Mouse (Mus musculus): ENCODE data around the gene Mccc1. TPM values are rescaled to one million over a fixed set of nuclear protein-coding genes. Genes with fewer than 3 reads are reported as not detected.

Mccc1 gene
- 10 to 100 TPM; 35.0 to 44.1 TPM for total RNA-seq (2021)

DNA sequence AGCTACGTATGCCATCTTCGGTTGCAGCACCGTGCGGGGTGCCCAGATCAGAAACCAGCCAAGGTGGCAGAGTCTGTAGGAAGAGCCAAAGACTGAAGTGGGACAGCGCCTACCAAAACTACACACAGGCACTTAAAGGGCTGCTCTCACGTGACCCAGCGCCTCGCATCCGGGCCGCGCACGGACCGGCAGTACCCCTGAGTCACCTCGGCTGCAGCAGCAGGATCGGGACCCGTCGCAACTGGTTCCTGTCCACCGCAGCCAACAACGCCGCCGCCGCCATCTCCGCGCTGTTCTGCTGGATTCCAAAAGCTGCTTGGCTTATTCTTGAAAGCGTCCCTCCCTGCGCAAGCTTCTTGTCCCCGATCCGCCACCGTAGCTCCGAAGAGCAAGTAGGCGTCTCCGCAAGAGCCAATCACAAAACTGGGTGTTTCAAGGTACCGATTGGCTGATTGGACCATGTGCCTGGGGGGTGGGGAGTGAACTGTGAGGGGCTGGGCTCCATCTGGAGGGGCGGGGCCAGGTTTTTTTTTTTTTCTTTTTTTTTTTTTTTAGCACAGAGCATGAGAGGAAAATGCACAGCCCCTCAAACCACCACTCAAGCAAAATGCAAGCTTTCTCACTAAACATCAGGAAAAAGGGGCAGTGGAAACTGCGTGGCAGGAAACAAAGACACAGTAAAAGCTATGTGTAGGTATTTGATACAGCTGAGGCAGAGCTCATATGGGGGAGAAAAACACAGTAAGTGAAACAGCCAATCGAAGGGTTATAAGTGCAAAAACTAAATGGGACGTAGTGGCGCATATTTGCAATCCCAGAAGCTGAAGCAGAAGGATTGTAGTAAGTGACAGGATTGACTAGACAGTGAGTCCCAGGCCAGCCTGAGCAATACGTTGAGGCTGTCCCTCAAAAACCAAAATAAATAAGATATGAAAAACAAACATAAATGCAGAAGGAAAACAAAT, at the start of gene Mccc1:
Gene Mccc1 (minus strand): TSS at position 404 of the 965 bp plus-strand sequence.
- peak; percentile 95 for DNase-seq

DNA sequence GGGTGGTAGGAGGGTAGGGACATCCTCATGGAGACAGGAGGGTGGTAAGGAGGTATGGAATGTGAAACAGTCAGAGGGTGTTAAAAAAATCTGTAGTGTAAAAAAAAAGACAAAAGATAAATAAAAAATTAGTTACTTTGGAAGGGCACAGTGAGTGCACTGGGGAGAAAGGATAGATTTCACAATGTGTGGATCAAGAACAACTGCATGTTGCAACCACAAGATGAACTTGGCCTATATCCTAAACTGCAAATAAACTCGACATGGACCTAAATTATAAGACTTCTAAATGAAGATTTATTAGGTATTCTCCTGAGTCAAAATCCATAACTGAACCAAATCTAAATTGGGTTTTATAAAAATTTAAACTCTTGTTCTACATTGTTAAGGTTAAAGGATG, 48.6 kb upstream of the Mccc1 start:
- no peak for DNase-seq

DNA sequence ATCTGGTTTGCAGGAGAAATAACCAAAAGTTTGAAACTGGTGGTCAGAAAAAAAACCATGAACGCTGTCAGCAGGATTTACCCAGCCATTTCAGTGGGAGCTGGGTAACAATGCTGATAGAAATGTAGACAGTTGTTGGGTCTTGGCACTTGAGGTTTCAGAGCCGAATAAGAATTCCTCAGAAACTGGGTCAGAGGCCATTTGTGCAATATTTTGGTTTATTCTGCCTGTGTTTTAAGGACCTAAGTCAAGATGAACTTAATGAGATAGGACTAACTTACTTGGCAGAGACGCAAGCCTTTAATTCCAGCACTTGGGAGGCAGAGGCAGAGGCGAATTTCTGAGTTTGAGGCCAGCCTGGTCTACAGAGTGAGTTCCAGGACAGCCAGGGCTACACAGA, 44.6 kb upstream of the Mccc1 start:
- no peak for DNase-seq

DNA sequence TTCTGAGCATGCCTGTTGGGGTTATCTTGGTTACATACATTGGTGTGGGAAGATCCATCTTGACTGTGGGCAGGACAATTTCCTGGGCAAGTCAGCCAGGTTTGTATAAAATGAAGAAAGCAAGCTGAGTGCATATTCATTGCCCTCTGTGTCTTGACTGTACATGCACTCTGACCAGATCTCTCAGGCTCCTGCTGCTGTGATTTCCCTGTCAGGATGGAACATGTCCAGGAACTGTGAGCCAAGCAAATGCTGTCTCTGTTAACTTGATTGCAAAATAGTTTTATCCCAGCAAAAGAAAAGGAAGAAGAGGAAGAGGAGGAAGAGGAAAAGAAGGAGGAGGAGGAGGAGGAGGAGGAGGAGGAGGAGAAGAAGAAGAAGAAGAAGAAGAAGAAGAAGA, 44.0 kb upstream of the Mccc1 start:
- no peak for DNase-seq

DNA sequence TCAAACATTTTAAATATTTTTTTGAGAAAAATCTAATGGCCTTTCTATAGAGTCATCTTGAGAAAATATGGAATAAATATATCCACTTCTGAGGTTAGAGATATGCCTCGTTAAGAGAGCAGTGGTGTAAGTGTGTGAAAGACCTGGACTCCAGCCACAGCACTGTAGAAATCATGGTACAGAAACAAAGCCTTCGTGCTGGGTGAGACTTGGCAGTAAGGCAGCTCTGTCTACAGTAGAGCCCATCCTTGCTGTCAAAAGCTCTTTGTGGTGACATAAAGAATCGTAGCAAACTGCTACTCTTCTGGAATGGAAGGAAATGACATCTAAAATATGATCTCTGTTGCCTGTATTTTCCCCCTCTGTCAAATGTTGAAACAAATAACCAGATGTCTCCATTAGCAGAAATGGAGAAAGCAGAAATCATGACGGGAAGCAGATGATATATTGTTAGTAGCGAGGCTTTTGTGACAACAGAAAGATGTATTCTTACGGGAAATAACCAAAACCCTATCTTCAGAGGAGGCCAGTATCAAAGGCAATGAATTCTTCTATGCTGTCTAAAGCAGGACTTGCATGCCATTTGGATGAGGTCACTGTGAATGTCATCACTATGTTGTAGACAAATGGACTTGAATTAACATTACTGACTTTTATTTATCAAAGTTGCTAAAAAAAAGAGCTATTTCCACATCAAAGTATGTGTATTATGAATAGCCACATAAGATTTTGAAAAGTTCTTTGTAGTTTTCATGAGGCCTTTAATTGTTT, 31.4 kb upstream of the Mccc1 start:
- DNase-seq: no peak

DNA sequence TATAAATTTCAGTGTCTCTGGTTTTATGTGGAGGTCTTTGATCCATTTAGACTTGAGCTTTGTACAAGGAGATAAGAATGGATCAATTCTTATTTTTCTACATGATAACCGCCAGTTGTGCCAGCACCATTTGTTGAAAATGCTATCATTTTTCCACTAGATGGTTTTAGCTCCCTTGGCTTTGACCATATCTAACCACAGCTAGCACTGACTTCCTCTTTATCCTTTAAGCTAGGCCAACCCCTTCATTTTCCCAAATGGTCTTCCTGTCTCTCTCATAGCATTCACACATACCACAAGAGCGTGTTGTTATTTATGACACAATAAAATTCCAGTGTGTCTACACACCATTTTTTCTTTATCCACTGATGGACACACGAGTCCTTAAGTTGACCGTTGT, 29.5 kb upstream of the Mccc1 start:
- no peak for DNase-seq

DNA sequence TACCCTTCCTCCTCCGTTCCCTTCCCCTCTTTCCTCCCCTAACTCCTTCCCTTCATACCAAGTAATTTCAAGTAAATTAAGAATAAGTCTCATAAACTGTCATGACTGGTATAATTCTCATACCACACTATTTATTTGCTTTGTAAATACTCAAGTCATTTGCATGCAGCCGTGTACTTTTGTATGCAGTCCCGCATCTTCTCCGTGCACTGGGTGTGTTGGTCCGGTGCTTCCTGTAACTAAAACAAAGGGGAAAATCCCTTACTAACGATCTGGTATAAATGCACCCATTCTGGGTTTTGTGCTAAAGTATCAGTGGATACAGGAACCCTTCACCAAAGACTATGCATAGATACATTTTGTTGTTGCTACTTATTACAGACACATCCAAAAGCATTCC, 25.3 kb upstream of the Mccc1 start:
- no peak for DNase-seq

DNA sequence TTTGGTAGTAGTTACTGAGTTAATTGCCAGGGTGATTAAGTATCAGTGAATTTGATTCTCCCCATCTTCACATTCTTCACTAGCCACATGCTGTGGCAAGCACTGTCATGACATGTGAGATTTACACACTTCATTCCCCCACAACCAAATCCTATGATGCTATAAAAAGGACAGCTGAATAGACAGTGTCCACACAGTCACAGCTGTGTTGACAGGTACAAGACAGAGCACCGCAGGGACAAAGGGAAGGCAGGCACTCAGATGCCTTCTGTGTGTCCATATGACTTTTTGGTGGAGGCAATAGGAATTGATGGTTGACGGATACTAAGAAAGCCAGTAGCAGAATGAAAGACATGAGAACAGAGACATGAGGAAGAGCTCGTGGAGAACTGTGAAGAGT, 10.8 kb upstream of the Mccc1 start:
- DNase-seq: no peak

DNA sequence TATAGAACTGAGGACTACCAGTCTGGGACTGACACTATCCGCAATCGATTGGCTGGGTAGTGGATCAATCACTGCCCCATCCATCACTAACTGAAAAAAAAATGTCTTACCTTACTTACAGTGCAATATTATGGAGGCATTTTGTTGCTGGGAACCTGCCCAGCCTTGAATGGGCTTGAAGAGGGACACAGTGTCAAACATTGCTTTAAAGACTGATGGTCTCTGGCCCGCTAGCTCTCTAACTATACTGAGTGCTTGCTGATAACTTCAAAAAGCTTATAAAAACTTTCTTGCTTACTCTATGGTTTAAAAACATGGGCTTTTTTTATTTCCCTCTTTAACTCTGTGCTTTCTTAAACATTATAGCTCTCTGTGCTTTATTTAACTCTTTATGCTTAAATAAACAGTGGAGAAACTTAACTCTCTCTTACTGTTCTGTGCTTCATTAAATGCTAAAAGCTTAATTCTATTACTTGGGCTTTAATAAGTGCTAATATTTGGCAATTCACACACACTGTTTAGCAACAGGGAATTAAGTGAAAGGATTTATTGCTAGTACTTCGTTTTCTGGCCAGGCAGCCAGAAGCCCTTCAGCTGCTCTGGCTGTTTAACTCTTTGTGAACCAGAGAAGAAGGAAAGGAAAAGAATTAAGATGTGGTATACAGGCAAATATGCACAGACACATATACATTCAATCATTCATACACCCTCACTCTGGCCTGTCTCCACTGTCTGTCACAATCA, 8.1 kb upstream of the Mccc1 start:
- no peak for DNase-seq

DNA sequence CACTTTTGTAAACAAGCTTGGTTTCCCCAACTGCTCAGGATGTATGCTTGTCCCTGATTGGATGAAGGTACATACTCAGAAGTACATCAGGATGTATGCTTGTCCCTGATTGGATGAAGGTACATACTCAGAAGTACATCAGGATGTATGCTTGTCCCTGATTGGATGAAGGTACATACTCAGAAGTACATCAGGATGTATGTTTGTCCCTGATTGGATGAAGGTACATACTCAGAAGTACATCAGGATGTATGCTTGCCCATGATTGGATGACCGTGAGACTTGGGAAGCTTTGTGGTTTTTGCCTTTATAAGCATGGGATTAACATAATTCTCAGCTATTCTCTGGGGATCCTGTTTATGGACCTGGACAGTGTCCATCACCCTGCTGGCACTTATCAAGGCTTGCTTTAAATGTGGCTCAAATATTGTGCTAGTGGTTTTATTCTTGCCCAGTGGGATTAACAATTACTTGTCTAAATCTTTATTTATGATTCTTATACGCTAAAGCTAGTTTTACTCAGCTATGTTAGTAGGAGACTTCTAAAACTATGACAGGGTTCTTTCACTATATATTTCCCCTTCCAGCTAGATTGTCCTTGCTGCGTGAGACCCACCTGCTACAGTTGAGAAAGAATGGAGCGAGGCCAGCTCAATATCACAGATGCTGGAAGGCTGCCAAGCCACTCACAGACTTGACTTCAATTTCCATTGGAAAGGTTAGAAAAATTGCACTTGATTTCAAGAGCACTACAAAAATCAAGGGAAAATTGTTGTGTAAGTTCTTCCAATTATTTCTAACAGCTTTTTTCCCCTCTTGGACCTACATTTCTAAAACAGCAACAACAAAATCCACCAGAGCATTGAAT, 3.8 kb upstream of the Mccc1 start:
- DNase-seq: no peak

DNA sequence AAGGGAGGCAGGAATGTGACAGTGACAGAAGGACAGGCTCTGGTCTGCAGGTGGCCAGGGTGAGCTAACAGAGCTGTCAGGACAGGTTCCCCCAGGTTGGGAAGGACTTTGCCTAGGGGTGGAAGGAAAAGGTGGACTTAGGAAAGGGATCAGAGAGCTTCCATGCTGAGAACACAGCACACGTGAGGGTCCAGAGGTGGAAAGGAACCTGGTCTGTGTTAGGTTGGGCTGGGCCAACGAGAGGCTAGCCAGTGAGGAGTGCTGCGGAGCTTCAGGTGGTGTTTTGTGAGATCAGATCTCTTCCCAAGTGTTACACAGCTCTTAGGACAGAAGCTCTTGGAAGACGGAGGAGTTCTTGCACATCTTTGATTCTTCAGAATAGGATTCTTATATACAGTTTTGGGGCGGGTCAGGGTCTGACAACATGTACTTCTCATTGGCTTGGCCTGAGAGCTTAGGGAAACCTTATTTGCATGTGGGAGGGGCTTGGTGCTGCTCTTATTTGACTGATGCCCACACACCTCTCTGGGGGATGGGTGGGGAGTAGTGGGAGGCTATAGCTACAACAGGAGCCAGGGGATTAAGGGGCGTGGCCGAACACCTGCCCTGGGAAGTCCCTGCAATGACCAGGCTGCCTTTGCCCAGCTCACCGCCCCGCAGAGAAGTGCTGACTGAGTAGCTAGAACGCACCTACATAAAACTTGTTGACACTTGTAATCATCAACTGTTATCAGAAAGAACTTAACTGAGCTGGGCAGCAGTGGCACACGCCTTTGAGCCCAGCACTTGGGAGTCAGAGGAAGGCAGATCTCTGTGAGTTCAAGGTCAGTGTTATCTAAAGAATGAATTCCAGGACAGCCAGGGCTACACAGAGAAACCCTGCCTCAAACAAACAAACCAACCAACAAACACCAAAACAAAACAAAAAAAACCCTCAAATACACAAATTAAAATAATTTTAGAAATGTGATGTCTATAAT, 5.6 kb downstream of the Mccc1 start:
- no peak for DNase-seq

DNA sequence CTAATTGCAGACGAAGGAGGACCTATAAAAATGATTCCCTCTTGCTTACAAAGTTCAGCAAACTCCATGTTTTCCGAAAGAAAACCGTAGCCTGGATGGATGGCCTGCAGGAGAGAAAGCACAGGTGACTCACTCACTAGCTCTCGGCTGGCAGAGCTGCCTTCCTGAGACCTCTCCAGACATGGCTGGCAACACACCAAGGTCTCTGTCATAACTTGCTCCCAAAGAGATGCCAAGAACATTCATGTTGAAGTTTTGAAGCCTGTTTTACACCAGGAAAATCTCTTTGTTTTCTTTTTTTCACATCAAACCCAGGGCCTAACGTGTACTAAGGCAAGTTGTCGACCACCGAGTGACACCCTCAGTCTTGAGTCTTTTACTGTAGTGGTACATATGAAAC, 9.8 kb downstream of the Mccc1 start:
- no peak for DNase-seq

DNA sequence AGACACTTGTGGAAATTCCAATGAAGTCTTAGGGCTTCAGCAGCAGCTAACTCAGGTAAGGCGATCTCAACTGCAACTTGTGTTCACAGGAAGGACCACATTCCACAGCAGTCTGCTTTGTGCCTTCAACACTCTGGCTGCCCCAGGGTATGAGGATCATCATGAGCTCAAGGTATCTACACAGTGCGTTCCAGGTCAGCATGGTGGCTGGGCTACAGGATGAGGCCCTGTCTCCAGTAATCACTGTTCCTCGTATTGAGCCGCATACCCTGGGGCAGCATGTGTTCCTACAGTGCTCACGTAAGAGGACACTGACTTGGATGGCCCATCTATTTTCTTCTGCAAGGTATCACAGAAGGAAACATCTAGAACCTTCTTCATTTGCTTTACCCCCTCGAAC, 12.4 kb downstream of the Mccc1 start:
- DNase-seq: no peak

DNA sequence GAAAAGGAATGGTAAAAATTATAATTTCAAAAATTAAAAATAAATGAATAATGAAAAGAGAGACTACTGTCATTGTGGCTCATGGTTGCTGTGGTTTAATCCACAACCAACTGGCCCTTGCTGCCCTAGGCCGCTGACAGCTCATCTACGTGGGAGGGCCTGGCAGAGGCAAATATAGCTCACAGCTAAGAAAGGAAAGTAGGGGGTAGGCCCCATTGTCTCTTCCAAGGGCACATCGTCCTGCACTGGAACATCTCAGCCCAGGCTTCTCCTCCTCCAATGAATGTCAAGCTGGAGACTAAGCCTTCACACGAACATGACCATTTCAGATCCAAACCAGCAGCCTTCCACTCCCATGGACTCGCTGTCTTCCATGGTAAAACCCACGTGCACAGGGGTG, 14.2 kb downstream of the Mccc1 start:
- DNase-seq: no peak

DNA sequence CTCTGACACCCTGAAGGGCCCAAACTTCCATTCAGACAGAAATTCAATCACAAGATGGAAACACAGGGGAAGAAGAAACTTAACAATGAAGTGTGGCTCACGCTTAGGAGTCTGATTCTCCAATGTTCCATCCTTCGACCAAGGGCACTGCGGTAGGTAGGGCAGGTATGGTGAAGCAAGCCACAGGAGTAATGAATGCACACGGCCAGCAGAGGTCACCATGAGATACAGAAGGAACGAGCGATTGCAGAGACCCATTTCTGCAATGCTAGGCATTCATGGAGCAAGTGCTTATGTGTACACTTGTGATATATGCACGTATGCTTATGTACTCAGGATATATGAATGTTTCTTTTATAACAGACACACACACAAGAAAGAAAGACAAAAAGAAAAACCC, 26.9 kb downstream of the Mccc1 start:
- DNase-seq: no peak

DNA sequence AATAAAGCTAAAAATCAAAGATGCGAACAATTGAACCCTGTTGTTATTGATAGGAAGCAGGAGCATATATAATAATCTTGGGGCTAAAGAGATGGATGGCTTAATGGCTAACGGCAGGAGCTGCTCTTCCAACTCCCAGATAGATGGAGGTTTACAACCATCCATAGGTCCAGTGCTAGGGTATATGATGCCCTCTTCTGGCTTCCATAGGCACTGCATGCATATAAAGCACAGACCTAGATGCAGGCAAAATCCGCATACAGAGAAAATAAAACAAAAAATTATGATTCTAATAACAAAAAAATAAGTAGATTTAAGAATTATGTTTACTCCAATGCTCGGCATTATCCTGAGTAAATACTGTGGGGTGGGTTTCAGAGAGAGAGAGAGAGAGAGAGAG, 27.5 kb downstream of the Mccc1 start:
- DNase-seq: no peak

DNA sequence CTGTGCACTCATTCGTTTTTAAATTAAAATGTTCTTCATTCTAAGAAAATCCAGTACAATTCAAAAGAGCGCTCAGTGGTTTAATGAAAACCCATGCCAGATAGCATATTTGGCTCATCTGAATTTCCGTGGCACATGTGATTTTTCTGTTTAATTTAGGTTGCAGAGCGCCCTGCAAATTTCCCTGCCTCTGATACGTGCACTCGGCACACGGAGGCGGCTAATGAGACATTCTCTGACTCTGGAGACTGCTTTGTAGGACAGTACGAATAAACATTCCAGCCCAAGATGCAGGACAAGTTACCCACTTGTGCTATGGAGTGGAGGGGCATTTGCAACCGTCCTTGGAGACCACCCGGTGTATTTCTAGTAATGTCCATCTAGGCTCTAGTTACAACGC, 29.3 kb downstream of the Mccc1 start:
- peak in 1 of 2 experiments; percentile 5 for DNase-seq

DNA sequence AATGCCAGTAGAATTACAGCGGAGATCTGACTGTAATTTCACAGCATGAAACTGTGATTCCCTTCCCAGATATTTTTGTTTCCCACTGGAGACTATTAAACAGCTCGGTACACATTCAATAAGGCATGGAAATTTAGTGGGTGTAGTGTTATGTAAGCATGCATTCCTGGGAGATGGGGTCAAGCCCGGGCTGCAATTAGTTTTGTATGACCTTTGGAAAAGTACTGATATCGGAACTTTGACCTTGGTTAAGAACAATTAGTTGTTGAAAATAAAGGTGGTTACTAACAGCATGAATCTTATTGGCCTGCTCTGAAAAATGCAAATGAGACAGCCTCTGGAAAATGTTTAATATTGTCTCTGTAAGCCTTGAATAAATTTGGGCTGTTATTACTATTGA, 30.0 kb downstream of the Mccc1 start:
- no peak for DNase-seq

DNA sequence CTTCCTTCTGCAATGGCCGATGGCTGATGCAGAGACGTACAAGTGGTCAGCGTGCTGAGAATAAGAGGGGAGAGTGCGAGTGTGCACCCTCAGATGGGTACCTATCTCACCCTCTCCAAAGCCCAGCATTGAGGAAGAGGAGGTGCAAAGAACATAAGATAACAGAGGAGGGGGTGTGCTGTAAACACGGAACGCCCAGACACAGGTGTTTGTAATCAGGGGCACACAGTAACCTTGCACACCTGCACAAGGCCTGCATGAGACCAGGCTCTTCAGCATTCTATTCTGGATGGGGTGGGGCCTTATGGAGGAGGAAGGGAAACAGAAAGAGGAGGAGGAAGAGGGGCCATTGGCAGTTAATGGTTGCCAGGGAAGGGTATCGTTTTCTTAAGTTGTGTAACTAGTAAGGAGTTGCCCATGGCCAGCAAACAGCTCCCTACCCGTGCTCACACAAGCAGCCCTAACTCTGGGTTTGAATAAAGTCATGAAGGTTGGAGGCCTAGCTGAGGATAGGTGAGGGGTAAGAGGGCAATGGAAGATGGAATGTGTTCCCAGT, 33.0 kb downstream of the Mccc1 start:
- no peak for DNase-seq

DNA sequence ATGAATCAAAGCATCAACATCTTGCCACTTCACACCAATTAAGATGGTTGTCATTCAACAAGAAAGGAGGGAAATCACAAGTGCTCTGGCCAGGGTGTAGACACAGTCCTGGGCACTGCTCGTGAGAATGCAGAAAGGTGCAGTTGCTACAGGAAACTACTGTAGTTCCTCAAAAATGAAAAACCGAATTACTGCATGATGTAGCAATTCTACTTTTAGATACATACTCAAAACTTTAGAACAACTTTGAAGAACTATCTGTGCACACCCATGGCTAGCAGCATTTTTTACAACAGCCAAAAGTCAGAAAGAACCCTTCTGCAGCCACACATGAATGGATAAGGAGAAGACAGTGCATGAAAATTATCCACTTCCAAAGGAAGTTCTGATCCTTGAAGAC, 34.0 kb downstream of the Mccc1 start:
- no peak for DNase-seq

All from layer of hippocampus, postnatal 36 days (tissue).